In the genomic region with DNA sequence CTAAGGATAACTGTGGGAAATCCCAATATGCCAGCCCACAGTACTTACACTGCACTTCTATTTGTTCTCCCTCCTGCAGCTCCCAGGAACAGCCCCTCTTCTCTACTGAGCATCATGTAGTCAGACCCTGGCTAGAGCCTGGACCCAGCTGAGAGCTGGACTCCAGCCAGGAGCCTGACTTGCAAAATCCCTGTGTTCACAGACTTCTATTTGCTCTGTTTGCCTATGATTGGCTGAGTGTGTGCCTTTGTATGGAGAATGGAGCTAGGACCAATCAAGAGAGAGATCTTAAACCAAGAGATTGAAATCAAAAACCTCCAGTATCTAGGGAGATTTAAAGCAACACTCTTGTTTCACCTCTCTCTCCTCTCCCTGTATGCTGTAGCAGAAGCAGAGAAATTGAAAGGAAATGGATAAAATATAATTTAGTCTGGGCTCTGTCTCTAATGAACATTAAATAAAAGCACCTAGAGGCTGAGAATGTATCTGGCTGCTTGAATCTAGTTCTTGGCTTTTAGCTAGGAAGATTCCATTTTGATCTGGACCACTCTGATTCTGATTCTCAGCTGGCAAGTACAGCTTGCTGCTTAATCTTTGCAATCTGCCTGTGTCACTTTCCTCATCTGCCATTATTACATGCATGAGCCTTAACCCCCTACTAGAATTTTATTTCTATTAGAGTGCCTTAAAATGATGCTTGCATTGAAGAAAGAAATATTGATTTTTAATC, we compare ENCODE assay signal across 9 mouse cellular contexts.
DNase-seq lines count a peak whose midpoint lies in the region; ATAC-seq and TF ChIP-seq lines count a peak whose summit lies in the region.
"Had no signal": no experiment of that assay in that cellular context is flagged by ENCODE, and none has a peak within 500 bp of the region (broad histone marks: within the 10 kb centered on the region; RNA-seq: fewer than 3 reads in every experiment).

No protein-coding gene starts in this region.

- H3K4me1 ChIP-seq in cerebellum, adult 2 months (ENCODE audit: control insufficient read depth, insufficient read depth, low read length): no peaks in the 10 kb centered on the region
- H3K4me1 ChIP-seq in forebrain, postnatal 0 days (ENCODE audit: insufficient read depth): no peaks in the 10 kb centered on the region
- no peaks in the 10 kb centered on the region for H3K4me1 ChIP-seq in midbrain, embryonic 12.5 days
- no peaks in the 10 kb centered on the region for H3K4me1 ChIP-seq in heart, embryonic 10.5 days

- H3K9ac ChIP-seq in forebrain, postnatal 0 days: no peak overlapping the region
- H3K9ac ChIP-seq in midbrain, embryonic 12.5 days (replicated peaks): no peak overlapping the region
- H3K9ac ChIP-seq: liver, embryonic 14.5 days had no signal

- TF ChIP-seq CTCF in layer of hippocampus, adult 2 months (conservative IDR thresholded peaks at IDR 0.05): no peak
- TF ChIP-seq CTCF in cerebellum, adult 2 months (IDR thresholded peaks at IDR 0.05; ENCODE audit: borderline replicate concordance, insufficient read depth, low read depth, low read length): no peak
- no peak for TF ChIP-seq CTCF in forebrain, postnatal 0 days (IDR thresholded peaks at IDR 0.05; ENCODE audit: low read depth)

- H3K27me3 ChIP-seq in cerebellum, adult 2 months (ENCODE audit: control insufficient read depth, insufficient read depth, low read length): no peaks in the 10 kb centered on the region
- H3K27me3 ChIP-seq in forebrain, postnatal 0 days (ENCODE audit: insufficient read depth, low read length): no peaks in the 10 kb centered on the region
- H3K27me3 ChIP-seq in midbrain, embryonic 12.5 days: no peaks in the 10 kb centered on the region
- H3K27me3 ChIP-seq in heart, embryonic 10.5 days (ENCODE audit: insufficient read depth, poor library complexity, severe bottlenecking): no peaks in the 10 kb centered on the region

- no peaks in the 10 kb centered on the region for H3K9me3 ChIP-seq in forebrain, postnatal 0 days (ENCODE audit: low read length)
- no peaks in the 10 kb centered on the region for H3K9me3 ChIP-seq in midbrain, embryonic 12.5 days
- 0 out of 2 replicates have a peak, but pooled peaks cover 2% of the 10 kb centered on the region for H3K9me3 ChIP-seq in heart, embryonic 10.5 days

- no peaks in the 10 kb centered on the region for H3K36me3 ChIP-seq in forebrain, postnatal 0 days (ENCODE audit: insufficient read depth)
- H3K36me3 ChIP-seq in midbrain, embryonic 12.5 days: no peaks in the 10 kb centered on the region
- H3K36me3 ChIP-seq in heart, embryonic 10.5 days: no peaks in the 10 kb centered on the region

- DNase-seq in layer of hippocampus, adult 9-11 months: peak; percentile 12
- no peak for DNase-seq in layer of hippocampus, adult 2 months (ENCODE audit: low spot score in 2 of 2)
- peak; percentile 31 to 51 for DNase-seq in cerebellum, adult 2 months
- peak; percentile 51 for DNase-seq in forebrain, postnatal 0 days
- DNase-seq in heart, embryonic 10.5 days (ENCODE audit: low spot score): no peak

- ATAC-seq in forebrain, postnatal 0 days: peak; percentile 96
- ATAC-seq in midbrain, embryonic 12.5 days (ENCODE audit: low FRiP score, low read depth): peak; percentile 92
- no peak for ATAC-seq in erythroid progenitor cell, adult 5-6 weeks (replicated peaks; ENCODE audit: low FRiP score, poor library complexity, severe bottlenecking)
- ATAC-seq in megakaryocyte, adult 5-6 weeks (ENCODE audit: poor library complexity, severe bottlenecking): no peak

- no peak overlapping the region for H3K27ac ChIP-seq in layer of hippocampus, adult 2 months
- no peak overlapping the region for H3K27ac ChIP-seq in cerebellum, adult 2 months (ENCODE audit: insufficient read depth, low read length)
- H3K27ac ChIP-seq in forebrain, postnatal 0 days (ENCODE audit: low read depth, low read length): peak overlapping the region; percentile 4; the same call in 1 of the 2 replicates
- H3K27ac ChIP-seq in midbrain, embryonic 12.5 days (replicated peaks): peak overlapping the region; percentile 56; the same call in 1 of the 2 replicates
- no peak overlapping the region for H3K27ac ChIP-seq in heart, embryonic 10.5 days
- H3K27ac ChIP-seq: liver, embryonic 14.5 days had no signal

- no peak for TF ChIP-seq POLR2A in cerebellum, adult 2 months (IDR thresholded peaks at IDR 0.05; ENCODE audit: borderline replicate concordance, insufficient read depth, low read length)

- H3K4me2 ChIP-seq in forebrain, postnatal 0 days (ENCODE audit: low read depth): no peak overlapping the region
- H3K4me2 ChIP-seq in midbrain, embryonic 12.5 days (replicated peaks): no peak overlapping the region

- H3K4me3 ChIP-seq in layer of hippocampus, adult 2 months: no peak overlapping the region
- H3K4me3 ChIP-seq in cerebellum, adult 2 months (replicated peaks; ENCODE audit: insufficient read depth, low read depth, low read length): no peak overlapping the region
- H3K4me3 ChIP-seq in forebrain, postnatal 0 days (ENCODE audit: low read depth, low read length): no peak overlapping the region
- no peak overlapping the region for H3K4me3 ChIP-seq in midbrain, embryonic 12.5 days
- H3K4me3 ChIP-seq in heart, embryonic 10.5 days: no peak overlapping the region

Comparison
In these comparisons a context has a peak if more than half of its experiments do, and no peak if none do; other contexts are left out.
1. DNase-seq: peak in layer of hippocampus, adult 9-11 months (single experiment), cerebellum, adult 2 months (2 of 2) and forebrain, postnatal 0 days (single experiment); none in layer of hippocampus, adult 2 months (0 of 2) and heart, embryonic 10.5 days (single experiment).
2. H3K27ac ChIP-seq: peak in forebrain, postnatal 0 days (single experiment) and midbrain, embryonic 12.5 days (single experiment); none in layer of hippocampus, adult 2 months (single experiment), cerebellum, adult 2 months (single experiment) and heart, embryonic 10.5 days (single experiment).
3. ATAC-seq: peak in forebrain, postnatal 0 days (single experiment) and midbrain, embryonic 12.5 days (single experiment); none in erythroid progenitor cell, adult 5-6 weeks (single experiment) and megakaryocyte, adult 5-6 weeks (single experiment).